Mouse (Mus musculus) mesoderm, embryonic 11.5 days (tissue): ENCODE data around the gene Myoz2.

ENCODE experiments used
- DNase-seq: peaks from one replicate; pipeline ENCODE4 v3.0.0-alpha.2; 2012; ENCODE audit warnings: low read depth, low spot score

The Myoz2 gene

GRCm38 (mm10) chr3:123007386-123007785 is 27.4 kb downstream of the Myoz2 start:
- no peak for DNase-seq

- no peak for DNase-seq
Measured at GRCm38 (mm10) chr3:123001053-123001452, 33.8 kb downstream of the Myoz2 start.

- DNase-seq = no peak
Measured at GRCm38 (mm10) chr3:122998511-122998910, 36.3 kb downstream of the Myoz2 start.

- DNase-seq = no peak
Measured at GRCm38 (mm10) chr3:122996968-122997367, 37.8 kb downstream of the Myoz2 start.

DNA sequence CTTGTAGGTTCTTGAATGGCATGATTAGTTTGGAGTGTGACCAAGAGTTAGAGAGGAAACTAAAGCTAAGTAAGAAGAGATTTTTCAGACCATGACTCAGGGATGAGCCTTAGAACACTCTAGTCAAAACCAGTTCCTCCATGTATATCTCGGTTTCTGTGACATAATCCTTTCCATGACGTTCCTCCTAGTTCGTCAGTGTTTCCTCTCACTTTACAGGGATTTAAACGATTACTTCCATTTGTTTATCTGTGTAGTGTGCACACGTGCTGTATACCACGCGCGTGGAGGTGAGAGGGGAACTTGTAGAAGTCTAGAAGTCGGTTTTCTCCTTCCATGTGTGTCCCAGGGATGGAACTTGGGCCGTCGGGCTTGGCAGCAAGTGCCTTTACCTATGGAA is 47.9 kb downstream of the Myoz2 start:
- DNase-seq = no peak

DNA sequence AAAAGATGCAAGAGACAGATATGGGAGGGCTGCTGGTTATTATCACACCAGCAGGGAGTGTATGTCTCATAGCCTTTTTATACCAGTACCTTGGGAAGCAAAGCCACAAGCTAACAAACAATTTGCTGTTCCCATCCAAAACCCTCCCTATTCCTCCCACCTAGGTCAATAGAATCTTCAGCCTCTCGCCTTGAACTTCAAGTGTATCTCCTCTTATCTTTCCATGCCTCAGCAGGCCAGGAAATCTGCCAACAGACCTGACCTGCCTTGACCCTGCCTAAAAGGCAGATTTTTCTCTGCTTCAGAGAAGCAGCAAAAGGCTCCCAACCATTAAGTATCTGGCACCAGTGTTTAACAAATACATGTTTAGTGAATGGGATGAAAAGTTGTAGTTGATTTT is 48.4 kb downstream of the Myoz2 start:
- no peak for DNase-seq

- DNase-seq = peak; percentile 34
Measured at GRCm38 (mm10) chr3:122985183-122985944, 49.5 kb downstream of the Myoz2 start.

DNA sequence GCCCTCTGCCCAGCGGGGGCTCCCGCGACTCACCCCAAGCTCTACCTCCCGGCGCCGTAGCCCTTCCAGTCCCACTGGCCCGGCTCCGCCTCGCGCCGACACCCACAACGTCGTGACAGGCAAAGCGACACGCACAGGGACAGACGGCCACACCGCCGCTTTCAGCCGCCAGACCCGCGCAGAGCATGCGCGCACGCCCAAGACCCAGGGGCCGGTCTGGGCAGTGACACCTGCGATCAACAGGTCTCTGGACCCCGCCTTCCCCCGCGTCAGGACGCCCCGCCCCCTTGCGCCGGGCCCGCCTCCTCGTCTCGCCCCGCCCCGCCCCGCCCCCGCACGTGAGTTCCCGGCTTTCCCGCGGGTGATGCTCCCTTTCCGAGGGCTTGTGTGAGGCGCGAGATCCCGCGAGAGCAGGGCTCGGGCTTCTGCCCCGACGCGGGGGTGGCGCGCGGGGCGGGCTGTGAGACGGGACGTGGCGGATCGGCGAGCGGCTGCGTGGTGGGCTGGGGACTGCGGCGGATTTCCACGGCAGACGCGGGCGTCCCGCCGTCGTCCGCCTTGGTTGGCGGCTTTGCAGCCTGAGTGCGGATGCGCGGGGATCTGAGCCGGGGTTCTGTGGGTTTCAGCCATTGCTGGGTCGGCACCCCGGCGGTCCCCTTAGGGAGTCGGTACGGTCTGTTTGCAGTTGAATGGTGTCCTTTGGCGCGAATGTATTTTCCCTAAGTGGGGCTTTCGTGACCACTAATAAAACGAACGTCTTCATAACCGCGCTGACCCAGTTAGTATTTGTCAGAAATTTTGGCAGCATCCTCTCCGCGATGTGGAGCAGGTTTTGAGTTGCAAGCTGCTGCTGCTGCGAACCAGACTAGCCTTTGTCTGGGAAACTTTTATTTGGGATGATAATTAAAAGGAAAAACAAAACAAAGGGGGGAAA is 50.3 kb downstream of the Myoz2 start, which contains the start of gene Usp53:
Gene Usp53, minus strand, starts transcription at position 262 of the 934 bp plus-strand sequence.
- DNase-seq = peak; percentile 96

DNA sequence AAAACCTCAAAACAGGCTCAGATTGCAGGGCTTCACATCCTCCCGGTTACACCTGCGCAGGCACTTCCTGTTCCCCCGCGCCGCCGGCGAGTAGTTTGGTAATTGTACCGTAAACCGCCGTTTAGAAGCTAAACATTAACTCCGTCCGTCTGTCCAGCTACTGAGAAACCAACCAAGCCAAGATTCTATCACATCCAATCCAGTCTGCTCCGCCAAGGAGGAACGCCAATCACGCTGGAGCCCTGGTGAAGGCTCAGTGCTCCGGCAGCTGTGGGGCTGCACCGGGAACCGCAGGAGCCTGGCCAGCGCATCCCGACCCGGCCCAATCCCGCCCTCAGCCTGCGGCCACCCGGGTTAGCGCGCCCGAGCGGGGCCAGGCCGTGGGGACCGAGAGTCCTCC is 51.0 kb downstream of the Myoz2 start:
- peak; percentile 77 for DNase-seq

DNA sequence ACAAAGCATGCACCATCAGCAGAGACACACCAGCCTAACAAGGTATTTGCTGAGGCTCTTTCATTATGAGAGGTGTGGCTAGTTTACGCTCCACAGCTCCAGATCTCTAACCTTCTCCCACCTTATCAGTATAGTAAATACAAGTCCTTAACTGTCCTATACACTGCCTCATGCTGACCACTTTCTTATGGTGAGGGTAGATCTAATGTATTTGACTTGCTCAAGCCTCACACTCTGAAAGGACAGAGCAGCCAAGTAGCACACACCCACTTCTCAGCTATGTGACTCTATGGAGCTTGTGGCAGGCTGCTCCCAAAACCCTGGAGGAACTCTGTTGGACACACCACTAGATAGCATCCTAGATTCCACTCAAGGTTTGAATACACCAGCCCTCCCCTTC is 58.9 kb downstream of the Myoz2 start:
- DNase-seq = no peak

- DNase-seq = no peak
Measured at GRCm38 (mm10) chr3:122975363-122975762, 59.5 kb downstream of the Myoz2 start.

- DNase-seq = no peak
Measured at GRCm38 (mm10) chr3:122974833-122975232, 60.0 kb downstream of the Myoz2 start.

DNA sequence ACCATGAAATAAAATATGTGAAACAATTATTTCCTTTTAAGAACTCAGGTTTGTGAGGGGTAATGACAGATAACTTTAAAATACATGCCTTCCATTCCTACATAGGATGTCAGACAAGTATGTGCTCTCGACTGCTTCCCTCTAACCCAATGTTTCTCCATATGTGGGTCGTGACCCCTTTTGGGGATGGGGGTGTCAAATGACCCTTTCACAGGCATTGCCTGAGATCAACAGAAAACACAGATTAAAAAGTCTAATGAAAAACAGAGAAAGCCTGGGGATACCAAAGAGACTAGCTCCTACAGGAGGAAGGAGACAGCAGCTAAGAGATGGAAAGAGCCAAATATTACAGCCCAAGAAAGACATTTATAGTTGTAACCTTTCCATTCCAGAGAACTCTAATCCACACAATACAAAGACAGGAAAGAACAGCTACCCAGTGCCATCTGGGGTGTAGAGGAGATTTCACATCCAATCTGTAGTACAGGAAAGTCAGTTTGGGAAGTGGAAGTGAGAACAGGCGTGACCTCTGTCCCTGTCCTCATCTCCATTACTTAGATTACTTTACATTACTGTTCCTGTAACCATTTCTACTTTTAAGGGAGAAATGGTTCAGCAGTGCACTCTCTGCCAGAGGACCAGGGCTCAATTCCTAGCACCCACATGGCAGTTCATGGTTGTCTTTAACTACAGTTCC is 62.5 kb downstream of the Myoz2 start:
- peak; percentile 37 for DNase-seq

DNA sequence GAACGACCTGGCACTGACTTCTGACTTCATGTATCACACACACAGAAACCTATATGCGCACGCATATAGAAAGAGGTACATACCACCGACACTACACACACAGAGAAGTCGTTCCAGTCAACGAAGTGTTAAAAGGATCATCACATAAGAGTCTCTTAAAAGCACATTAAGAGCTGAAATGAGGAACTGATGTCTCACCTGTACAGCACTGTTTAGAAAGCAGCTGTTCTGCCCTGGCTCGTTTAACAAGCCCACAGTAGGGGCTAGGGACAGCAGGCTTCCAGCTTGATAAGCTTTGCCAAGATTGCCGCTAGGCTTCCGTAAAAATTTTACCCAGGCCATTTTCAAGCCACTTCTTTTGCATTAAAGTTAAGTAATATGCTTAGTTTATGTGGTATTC is 66.4 kb downstream of the Myoz2 start:
- no peak for DNase-seq

GRCm38 (mm10) chr3:122964301-122964700 is 70.5 kb downstream of the Myoz2 start:
- DNase-seq = no peak
